Mouse (Mus musculus): Measurements from ENCODE around the gene Mipep.

- TF ChIP-seq CTCF (IDR thresholded peaks at IDR 0.05 in 2 of 3, conservative IDR thresholded peaks at IDR 0.05 in 1 of 3; ENCODE audit: control insufficient read depth in 1 of 3, insufficient read depth in 1 of 3, low read depth in 2 of 3, low read length in 3 of 3, poor library complexity in 1 of 3, severe bottlenecking in 1 of 3) (no peak), POLR2A (IDR thresholded peaks at IDR 0.05; ENCODE audit: control insufficient read depth in 1 of 2, insufficient read depth in 1 of 2, low read depth in 1 of 2, low read length in 2 of 2, poor library complexity in 1 of 2) (no peak), EP300 (IDR thresholded peaks at IDR 0.05; ENCODE audit: low read depth in 1 of 2, low read length in 2 of 2) (no peak), E2F4 (IDR thresholded peaks at IDR 0.05; ENCODE audit: borderline replicate concordance, low read depth, low read length) (no peak), GABPA (IDR thresholded peaks at IDR 0.05; ENCODE audit: low read depth, low read length) (no peak), CHD2 (IDR thresholded peaks at IDR 0.05; ENCODE audit: low read length) (no peak), RCOR1 (IDR thresholded peaks at IDR 0.05; ENCODE audit: low read depth, low read length) (no peak)
Observed at GRCm38 (mm10) chr14:60782121-60782656, 2.2 kb upstream of the Mipep start.

Data from MEL (cell line).